Mouse (Mus musculus): Measurements from ENCODE around the gene Gm815.

Gene Gm815

DNA sequence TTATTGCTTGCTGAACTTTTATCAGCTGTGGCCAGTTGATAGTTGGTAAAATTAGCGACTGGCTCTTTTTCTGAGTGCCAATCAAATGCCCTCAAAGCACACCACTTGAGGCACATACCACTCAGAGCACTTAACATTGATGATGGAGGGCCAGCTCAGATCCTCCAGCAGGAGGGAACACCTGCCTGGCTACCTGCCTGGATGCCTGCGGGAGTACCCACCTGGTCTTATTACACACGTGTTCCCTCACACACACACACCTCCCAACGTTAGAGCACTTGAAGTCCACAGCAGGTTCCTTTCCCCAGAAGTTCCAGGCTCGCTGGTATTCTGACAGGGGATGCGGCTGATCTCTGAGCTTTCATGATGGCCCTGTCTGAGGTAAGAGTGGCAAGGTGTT is at the start of gene Gm815:
Gene Gm815 (plus strand): TSS at position 266 of the 400 bp plus-strand sequence.
- no peak for DNase-seq (ENCODE audit: extremely low spot score, low spot score)

DNA sequence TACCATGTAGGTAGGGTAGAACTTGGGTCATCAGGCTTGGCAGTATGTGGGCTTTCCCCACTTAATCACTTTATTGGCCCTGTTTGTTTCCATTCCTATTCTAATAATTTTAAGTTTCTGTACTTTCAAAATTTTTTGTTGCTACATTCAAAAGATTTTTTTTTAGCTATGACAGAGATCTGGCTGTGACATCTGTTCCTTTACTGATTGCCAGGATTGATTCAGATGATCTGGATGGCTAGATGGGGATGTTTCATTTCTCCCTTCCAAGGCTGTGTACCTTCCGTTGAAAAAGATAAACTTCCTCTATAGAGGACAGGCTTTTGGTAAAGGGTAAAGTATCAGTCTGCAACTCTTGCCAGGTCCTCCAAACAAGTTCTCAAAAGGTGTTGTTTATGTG is 48.1 kb upstream of the Gm815 start:
- no peak for DNase-seq (ENCODE audit: extremely low spot score, low spot score)

DNA sequence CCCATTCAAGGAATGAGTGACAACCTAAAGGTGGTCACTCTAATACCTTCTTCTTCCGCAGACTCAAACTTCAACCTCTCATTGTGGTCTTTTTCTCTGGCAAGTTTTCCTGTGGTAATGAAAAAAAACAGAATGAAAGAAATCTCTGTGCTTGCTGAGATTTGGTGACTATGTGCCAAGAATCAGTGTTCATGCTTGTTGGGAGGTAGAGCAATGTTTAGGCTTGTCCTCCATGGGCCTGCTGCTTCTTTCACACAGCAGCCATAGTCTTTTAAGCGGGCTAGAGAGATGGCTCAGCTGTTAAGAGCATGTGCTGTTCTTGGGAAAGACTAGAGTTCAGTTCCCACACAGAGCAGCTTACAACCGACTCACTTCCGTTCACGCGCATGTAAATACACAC is 41.8 kb upstream of the Gm815 start:
- no peak for DNase-seq (ENCODE audit: extremely low spot score, low spot score)

DNA sequence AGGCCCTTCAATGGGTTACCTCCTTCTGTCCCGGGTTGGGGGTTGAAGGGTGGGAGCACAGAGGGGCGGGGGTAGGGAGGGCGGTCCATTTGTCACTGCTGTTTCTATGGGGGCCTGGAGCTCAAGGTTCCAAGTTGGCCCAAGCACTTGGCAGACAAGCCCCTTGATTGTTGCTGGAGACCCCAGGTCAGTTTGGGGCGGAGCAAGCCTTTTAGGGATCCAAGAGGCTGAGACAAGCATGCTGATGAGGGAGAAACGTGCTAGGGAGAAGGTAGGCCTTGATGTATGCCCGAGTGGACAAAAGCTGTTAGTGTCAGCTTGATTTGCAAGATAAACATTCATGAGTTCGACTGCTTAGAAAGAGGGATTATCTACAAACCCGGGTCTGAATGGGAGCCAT is 40.9 kb upstream of the Gm815 start:
- DNase-seq (ENCODE audit: extremely low spot score, low spot score) = peak; percentile 72

DNA sequence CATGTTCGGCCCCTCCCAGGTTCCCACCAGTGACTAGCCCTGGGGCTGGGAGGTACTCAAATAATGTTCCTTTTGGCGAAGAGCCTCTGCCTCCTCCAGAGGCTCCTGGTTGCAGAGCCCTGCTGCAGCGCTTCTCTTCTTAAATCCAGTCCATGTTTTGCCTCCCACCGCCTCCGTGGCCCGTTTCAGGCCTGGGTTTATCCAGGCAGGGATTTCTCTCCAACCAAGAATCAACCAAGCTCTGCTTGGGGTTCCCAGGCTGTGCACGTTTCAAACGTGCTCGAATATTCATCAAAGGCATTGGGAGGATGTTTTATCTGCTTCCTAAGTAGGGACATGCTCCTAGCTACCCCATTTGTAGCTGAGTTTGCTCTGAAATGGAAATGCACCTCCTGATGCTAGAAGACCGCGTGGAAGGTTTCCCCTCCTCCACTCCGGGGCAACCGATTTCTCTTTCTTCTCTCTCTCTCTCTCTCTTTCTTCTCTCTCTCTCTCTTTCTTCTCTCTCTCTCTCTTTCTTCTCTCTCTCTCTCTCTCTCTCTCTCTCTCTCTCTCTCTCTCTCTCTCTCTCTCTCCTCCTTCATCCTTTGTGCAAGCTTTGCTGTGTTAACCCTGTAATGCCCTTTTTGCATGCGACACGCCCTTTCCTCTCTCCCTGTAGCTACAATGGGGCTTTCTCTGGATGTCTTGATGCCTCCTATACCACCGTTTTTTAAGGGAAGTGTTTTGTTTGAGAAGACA is 40.2 kb upstream of the Gm815 start:
- peak; percentile 96 for DNase-seq (ENCODE audit: extremely low spot score, low spot score)

DNA sequence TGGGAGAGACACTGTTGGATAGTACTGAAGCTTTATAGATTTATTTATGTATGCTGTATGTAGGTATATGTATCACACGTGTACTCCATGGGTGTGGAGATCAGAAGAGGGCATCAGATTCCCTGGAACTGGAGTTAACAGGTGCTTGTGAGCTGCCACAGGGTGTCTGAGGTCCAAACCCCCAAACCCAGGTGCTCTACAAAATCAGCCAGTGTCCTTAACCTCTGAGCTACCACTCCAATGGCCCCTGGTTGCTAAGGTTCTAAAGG is 39.7 kb upstream of the Gm815 start:
- peak; percentile 41 for DNase-seq (ENCODE audit: extremely low spot score, low spot score)

DNA sequence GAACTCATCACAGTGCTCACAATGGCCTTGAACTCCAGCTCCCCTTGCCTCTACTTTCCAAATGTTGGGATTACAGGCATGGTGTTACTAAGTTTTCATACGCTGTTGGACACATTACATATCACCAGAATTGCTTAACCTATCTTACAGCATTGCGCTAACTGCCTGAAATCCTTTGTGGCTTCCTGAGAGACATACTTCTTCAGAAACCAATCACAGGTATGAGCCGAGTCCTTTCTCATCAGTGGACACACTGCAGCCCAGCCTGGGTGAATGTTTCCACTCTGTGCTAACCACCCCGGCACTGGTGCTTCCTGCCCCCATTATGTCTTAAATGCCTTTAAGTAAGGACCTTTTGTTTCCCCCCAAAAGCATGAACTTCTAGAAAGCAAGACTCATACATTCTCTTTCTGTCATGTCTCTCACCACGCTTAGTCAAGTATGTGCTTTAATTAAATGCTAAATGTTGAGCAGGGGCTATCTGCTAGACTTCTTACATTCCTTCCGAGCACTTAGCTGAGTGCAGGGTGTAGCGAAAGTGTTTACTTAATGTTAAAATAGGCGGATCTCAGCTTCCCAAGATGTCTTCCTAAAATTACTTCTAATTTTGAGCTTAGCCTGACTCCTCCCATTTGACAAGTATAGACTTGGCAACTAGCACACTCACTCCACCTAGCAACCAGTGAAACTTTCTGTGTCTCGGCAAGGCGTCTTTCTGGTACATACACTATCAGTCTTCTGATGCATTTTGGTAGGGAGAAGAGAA is 34.5 kb upstream of the Gm815 start:
- DNase-seq (ENCODE audit: extremely low spot score, low spot score) = no peak

DNA sequence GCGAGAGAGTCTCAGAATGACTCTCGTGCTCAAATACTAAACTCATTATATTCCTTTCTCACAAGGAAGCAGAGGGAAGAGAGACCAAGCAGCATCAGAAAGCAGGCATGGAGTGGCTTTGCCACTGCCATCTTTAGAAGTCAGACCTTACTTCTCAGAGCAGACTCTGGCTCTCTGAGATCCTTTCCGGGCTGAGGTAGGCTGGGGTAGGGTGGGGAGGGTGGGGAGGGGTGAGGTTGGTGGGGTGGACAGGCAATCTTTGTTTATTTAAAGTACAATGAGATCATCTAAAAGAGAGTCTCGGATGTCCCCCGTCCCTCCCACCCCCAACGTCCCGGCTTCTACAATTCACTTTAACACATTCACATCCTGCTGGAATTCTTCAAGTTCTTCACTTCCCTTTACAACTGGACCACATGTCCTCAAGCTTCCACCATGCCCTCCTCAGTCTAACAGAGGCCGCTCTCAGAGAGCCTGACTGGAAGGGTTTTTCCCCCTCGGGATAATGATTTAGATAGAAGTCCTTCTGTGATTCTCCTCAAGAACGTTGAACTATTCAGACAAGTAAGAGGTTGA is 33.3 kb upstream of the Gm815 start:
- no peak for DNase-seq (ENCODE audit: extremely low spot score, low spot score)

DNA sequence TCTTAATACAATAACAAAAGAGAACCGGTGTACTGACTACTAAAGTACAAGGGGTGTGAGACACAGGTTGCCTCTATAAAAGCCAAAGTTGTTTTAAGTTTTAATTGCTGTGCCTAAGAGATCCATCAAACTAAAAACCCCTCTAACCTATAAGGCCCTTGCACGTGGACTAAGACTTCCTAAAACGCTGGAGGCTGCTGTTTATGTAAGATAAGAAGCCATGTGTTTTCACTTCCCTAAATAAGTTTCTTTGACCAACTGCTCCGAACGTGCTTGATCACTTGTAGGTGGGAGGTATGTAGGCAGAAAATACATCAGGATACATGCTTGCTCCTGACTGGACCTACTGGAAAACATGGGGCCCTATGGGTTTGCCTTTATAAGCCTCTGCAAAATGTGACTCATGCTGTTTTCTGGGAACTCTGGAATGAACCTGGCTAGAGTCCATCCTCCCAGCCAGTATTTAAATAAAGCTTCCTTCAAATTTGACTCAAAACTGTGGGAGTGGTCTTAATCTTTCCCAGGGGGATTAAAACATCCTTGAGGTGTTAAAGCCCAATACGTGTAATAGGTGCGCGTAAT is 31.9 kb upstream of the Gm815 start:
- no peak for DNase-seq (ENCODE audit: extremely low spot score, low spot score)

DNA sequence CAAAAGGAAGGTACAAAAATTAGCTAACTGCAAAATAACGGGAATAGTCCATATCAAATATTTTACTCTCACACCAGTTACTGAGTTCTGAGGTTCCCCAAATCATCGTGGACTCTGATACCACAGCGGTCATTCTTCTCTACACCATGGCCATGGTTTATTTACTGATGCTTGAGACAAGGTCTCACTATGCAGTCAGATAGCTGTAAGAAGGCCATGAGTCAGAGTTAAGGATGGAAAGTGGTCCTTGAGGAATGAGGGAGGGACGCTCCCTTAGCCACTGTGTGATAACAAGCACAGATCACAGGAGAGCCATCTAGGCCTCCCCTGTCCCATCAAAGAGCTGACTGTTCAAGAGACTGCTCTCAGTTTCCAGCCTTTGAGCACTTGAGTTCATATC is 31.0 kb upstream of the Gm815 start:
- DNase-seq (ENCODE audit: extremely low spot score, low spot score) = no peak

DNA sequence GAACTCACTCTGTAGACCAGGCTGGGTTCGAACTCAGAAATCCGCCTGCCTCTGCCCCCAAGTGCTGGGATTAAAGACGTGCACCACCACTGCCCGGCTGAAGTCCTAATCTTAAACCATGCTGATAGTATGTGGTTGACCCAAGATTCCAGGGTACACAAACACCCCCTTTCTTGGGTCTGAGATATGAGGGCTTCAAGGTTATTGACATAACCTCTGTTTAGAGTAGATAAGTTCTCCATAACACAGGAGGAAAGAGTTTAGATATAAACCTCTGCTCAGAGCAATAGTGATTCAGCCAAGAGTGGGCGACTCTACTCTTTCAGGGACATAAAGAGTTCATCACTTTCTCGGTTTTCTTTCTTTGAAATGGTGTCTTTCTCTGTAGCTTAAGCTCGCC is 30.5 kb upstream of the Gm815 start:
- DNase-seq (ENCODE audit: extremely low spot score, low spot score) = no peak

DNA sequence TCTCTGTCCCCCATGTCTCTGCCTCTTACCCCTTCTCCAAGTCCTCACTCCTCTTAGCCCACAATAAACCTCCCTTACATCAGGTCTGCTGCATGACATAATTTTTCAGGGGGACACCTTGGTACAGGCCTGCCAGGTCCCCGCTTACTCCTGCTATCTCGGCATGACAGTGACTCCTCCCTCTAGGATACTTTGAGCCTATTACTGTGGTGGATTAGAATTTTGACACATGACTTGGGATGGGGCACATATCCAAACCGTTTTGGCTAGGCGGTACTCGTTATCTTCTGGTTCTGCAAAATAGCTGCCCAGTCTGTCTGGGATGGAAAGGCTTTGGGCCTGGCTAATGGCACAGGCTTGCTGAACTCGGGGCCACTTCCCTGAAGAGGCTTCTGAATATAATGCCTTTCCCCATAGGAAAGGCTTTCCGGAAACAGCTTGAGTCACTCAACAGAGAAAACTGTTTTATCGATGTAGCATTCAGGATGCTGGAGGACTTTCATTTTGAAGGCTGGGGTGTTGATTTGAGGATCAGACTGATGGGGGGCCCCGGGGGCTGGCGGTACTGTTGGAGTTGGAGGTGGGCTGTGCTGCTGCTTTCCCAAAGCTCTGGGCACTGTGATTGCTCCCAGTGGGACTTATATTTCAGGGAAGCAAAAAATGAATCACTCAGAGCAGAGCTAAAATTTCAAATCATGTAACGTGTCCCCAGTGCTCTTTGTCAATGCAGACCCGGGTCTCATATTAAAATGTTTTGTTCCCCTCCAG is 27.1 kb upstream of the Gm815 start:
- DNase-seq (ENCODE audit: extremely low spot score, low spot score) = no peak

DNA sequence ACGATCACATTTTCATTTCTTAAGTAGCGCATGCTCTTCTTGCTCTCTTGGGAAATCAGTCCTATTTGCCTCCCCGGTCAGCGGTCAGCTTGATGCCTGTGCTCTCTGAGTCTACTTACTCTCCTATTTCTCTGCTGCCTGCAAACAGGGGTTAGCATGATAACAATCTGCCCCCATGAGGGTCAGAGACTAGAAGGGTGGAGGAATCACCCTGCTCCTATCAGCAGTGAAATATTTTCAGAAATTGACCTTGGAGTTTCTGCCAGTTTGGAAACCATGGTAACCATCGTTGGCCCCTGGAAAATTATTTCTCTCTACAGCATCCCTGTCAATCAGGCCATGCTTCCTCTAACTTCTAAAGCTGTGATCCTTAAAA is 26.5 kb upstream of the Gm815 start:
- DNase-seq (ENCODE audit: extremely low spot score, low spot score) = no peak

DNA sequence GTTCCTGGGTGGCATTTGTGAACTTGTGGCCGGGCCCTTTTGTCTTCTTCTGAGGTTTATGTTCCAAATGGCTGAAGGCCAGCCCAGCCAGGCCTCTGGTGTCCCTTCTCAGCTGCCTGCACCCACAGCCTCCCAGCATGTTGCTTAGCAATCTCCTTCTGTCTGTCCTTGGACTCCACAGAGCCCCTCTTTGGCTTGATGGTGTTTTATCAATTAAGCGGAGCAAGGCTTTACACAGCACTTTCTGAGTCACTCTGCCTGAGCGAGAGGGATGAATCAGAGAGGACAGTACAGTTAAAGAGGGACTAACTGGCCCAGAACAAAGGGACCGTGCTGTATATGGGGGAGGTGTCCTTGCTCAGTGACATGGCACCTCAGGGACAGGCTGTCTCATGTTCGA is 22.0 kb upstream of the Gm815 start:
- no peak for DNase-seq (ENCODE audit: extremely low spot score, low spot score)

DNA sequence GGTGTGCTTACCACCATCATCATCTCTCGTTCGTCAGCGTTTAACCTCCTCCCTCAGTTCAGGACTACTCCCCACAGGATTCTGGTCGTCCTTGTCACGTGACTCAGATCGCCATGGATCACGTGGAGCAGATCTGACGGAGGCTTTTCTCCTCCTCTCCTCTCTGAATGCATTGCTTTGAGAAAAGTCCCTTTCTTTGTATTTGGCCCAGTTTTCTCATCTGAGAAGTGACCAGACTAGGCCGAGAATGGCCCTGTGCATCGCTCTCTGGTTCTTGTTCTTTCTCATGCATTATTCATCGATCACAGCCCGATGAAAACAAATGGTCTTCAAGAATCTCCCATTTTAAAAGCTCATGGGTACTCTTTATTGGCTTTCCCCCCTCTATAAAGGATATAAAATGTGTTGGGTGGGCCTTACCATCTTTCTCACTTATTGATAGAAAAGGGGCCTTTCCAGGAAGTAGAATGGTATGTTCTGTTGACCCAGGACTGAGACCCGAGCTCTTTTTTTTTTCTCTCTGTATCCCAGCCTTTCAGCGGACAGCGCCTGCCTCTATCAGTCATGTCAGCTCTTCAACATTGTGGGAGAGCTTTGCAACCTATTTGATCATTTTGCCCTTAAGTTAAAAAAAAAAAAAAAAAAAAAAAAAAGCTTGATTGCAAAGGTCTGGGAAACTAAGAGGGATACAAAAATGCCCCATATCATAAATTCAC is 20.5 kb upstream of the Gm815 start:
- no peak for DNase-seq (ENCODE audit: extremely low spot score, low spot score)

DNA sequence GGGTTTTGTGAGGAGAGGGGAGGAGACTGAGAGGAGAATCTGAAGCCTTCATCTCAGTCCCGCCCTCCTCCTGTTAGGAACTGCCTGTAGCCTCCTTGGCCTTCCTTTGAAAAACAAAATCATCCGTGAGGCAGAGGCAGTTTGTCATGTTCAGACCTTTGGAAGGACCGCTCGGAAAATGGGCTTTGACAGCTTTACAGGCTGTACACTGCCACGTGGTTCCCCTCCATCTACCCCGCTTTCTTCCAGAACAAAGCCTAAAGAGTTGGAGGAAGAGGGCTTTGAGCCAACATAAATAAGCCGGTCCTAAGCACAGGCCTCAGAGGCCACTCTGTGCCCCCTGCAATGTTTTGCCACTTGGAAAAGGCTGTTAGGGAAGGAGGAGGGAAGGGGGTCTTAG is 19.9 kb upstream of the Gm815 start:
- peak; percentile 76 for DNase-seq (ENCODE audit: extremely low spot score, low spot score)

DNA sequence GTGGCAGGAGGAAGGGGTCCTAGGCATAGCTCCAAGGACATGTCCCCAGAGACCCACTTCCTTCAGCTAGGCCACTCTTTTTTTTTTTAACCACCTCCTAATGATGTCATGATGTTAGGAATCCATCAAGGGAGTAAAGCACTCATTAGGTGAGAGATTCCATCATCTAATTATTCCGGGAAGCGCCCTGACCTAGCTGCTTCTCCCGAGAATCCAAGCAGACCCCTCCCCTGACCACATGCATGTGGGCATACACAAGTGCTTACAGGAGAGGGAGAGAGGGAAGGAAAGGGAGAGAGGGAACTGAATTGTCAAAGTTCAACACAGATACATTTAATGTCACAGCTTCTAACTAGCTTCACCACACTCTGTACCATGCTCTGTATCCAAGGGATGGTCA is 16.1 kb upstream of the Gm815 start:
- DNase-seq (ENCODE audit: extremely low spot score, low spot score) = no peak

DNA sequence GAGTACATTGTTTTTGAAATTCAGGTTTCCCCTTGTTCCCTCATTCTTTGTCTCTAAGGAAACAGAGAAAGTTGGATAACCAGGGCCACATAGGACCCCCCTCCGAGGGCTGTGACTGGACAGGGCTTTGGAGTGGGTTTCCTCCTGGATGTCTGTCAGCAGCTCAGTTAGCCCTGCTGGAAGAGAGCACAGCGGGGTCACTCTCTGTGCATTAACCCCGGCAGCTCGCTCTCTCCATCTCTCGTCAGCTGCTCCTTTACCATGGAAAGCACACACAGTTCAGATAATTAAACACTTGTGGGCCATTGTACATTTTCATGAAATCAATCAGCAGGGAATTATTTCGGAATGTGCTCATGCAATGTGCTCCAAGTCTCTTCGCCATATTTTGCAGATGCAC is 15.4 kb upstream of the Gm815 start:
- peak; percentile 40 for DNase-seq (ENCODE audit: extremely low spot score, low spot score)

DNA sequence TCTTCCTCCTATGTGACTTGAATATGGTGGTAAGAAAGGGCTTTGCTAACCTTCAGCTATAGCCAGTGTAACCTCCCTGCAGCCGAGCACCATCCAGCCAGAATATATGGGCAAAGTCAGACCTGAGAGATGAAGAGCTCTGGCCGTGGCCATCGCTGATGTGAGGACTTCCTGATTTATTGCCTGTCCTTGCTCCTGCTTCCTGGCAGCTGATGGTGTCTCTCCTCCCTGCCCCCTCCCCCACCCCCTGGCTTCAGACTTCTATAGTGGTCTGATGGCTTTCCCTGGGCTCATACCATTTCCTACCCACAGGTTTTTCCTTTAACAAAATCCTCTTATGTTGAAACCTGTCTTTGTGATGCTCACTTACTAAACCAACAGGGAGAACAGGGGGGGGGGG is 14.6 kb upstream of the Gm815 start:
- peak; percentile 39 for DNase-seq (ENCODE audit: extremely low spot score, low spot score)

DNA sequence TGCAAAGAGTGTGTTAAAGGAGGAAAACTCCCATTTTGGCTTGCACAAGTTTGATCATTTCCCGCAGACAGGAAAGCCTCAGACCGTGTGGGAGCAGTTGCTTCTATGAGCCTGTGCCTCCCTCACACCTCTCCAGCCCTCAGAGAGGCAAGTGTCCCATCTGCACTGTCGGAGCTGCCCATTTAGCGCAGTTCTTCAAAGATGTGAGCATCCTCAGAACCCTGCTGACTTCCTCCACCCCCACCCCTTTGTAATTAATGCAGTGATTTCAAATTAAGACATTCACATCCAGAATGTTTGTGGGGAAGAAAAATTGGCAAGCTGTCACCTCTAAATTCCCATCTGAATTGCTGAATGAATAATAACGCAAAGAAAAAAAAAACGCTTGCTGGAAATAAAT is 12.8 kb upstream of the Gm815 start:
- no peak for DNase-seq (ENCODE audit: extremely low spot score, low spot score)

DNA sequence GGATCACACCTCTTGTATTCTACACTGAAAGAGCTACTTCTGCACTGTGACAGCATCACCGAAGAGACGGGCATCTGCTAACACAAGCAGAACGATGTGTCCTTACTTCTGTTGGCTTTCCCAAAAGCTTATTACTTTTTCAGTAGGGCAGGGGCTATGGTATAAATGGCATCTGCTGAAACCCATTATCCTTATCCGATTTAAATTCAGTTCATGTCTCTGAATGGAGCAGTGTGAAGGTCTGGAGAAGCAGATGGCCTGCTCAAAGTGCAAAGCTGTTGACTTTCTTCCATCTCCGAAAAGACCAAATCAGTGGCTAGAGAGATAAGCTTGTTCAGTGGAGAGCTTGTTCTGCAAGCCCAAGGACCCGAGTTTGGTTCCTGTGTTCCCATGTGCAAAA is 10.1 kb upstream of the Gm815 start:
- DNase-seq (ENCODE audit: extremely low spot score, low spot score) = no peak

All from neural tube, embryonic 10.5 days (tissue).